Mouse (Mus musculus) heart, postnatal 0 days (tissue): Measurements from ENCODE around the gene Pkn2.

Experiments
- CTCF ChIP-seq: IDR thresholded peaks from 2 replicates; pipeline ENCODE4 v1.5.1; 2016; ENCODE audit warnings: antibody characterized with exemption, control low read depth, low read depth
- EP300 ChIP-seq: IDR thresholded peaks from 2 replicates; pipeline ENCODE4 v1.6.1; 2016; ENCODE audit warnings: antibody characterized with exemption, low read depth

GRCm38 (mm10) chr3:142899683-142900082 lies 17.9 kb upstream of the Pkn2 start:
- TF ChIP-seq CTCF: no peak
- no peak for TF ChIP-seq EP300
